Mouse (Mus musculus) layer of hippocampus, adult 9-10 months (tissue): ENCODE measurements at regions not wholly inside any gene's neighbourhood (a gene's known extent, or its start where the extent isn't known, plus 50 kb on each side); places are given as distances from the start of the nearest gene placed in this dataset.

Experiments used
- DNase-seq: peaks from one replicate; pipeline ENCODE4 v3.0.0; 2022; ENCODE audit warnings: low spot score

DNA sequence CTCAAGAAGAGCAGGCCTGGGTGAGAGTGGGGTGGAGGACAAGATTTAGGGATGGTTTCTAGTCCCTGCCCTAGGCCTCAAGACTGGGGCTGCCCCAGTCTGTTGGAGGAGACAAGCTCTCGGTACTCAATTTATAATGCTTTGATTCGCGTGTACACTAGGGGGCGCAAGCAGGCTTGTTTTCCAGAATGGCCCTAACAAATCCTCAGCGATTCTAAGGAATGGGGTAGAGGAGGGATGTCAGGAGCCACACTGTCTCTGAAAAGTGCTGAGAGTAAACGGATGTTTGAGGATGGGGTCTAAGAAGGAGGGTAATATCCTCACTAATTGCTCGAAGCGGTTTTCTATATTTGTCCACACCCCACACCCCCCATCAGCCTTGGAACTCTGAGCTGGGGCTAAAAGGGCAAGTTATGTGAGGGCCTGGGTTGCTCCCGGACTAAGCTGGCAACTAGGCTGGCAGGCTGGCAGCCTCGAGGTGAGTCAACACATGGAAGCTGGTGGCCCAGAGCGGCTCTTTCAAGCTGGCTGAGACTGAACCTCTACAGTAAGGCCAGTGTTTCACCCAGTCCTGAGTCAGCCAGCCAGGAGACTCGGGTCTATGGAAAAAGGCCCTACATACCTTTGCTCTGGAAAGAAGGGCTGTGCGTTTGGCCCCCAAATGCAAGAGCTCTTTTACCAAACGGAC lies 176.7 kb downstream of the Ttc8 start:
- peak; percentile 87 for DNase-seq

DNA sequence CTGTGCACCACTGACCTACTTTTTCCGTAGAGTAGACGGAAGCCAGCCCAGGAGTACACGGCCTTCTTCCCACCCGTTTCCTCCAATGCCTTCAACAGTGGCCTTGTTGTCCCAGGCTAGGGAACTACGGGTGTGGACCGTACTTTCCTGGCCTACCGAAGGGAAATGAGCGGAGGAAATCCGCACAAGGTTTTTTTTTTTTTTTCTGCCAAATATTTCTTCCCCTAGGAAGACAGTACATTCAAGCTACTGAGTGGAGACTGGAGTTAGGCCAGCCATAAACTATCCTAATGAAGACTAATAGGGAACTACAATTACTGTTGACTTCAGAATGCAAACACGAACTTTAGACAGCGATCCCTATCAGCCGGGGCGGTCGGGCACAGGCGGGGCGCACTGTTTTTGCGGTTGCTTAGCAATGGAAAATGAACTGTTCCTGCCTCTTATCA lies 177.3 kb downstream of the Ttc8 start:
- DNase-seq = no peak

DNA sequence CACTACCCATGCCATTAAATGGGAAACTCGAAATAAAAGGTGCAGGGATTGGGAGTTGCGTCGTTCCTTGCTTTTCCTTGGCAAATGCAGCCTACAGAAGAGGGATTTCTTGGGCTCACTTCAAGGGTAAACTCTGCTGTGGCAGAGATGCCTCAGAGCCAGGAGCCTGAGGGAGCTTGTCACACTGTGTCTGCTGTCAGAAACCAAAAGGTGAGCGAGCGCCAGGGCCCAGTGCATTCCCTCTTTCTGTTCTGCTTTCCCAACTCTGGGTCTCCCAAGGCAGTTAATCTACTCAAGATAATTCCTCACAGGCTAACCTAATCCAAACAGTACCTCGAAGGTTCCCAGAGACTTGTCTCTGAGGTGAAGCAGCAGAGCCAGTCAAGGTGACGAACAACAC lies 179.5 kb downstream of the Ttc8 start:
- no peak for DNase-seq

DNA sequence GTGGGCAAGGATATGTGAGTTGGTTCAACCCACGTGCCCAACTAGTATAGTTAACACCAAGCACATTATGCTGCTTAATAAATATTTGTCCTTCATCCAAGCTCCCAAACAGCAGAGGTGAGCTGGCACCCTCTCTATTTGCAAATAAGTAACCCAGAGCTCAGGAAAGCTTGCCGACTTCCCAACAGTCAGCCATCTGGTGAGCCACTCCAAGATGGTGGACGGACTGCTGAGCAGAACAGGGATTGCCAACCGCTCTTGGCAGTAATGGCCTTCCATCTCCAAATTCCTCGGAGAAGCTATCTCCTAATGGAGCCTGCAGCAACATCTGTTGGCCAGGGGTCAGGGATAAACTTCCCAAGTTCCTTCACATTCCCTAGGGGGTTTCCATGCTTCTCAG lies 188.2 kb downstream of the Ttc8 start:
- no peak for DNase-seq

DNA sequence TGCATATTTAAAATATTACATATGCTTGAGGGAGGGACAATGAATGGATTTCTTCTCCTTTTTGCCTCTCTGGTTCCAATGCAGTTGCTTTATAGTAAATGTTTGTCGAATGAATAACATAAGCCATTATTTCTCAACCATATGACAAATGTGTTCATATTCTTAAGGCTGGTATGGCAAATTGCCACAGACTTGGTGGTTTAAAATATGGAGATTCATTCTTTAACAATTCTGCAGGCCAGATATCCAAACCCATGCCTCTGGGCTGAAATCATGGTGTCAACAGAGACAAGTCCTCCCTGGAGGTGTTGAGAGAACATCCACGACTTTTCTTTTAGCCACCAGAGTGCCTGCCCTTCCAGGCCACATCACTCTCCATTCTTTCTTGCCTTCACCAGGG lies 193.4 kb downstream of the Ttc8 start:
- no peak for DNase-seq

DNA sequence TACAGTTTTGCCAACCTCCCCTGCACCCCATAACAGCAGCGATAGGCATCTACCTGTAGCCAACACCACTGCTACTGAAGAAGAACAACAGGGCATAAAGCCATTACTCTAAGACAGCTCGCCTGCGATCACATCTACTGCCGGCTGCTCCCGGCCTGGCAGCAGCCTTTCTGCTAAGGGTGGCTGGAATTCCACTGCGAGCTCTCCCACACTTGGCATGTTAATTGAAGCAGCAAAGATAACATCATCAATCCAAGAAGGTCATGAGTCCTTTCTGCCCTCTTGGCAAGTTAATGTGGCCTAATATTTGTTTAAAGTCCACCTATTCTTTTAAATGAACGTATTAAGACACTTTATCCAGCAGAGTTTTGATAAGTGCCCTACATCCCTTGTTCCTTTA lies 196.1 kb downstream of the Ttc8 start:
- no peak for DNase-seq

DNA sequence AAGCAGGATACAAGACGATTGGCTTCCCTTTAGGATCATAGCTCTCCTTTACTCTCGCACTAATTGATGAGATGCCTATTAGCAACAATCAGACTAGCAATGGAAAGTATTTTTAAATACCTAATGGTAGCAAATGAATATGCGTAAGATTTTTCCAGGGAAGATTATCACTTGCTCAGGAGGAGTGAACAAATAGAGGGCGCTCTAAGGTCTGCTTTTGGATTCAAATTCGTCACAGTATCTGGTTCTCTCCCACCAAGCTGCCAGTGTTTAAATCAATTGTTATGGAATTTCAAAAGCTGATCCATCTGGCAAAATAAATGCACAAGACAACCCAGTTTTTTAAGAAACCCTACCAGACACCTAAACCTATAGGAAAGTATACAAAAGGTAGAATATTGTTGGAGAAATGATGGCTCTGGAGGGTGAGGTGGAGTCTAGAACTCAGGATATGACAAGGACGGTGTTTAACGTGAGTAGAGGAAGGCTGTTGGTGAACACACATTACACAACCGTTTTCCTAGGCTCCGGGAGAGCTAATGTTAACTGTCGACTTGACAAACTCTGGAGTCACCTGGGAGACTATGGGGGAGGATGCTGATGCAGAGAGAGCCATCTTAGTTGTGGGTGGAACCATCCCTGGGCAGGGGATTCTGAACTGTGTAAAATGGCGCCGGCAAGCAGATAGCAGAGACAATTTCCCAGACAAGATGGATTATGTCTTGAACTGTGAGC lies 198.2 kb downstream of the Ttc8 start:
- DNase-seq = no peak

DNA sequence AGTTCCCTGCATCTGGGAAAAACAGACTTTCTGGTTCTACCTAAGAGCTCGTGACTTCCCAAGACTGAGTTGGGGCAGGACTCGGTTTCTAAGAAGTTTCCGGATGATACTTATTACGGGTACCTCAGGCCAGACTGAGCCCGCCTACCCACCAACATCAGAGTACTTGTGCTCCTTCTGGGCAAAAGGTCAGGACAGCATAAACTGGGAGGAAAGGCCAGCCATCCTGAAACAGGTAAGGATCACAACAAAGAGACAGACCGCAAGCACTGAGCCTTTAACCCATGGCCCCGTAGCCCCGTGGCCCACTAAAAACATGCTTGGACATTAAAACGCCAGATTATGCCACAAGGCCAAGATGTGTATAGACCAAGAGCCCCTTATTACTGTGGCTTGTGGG lies 199.6 kb downstream of the Ttc8 start:
- DNase-seq = no peak

DNA sequence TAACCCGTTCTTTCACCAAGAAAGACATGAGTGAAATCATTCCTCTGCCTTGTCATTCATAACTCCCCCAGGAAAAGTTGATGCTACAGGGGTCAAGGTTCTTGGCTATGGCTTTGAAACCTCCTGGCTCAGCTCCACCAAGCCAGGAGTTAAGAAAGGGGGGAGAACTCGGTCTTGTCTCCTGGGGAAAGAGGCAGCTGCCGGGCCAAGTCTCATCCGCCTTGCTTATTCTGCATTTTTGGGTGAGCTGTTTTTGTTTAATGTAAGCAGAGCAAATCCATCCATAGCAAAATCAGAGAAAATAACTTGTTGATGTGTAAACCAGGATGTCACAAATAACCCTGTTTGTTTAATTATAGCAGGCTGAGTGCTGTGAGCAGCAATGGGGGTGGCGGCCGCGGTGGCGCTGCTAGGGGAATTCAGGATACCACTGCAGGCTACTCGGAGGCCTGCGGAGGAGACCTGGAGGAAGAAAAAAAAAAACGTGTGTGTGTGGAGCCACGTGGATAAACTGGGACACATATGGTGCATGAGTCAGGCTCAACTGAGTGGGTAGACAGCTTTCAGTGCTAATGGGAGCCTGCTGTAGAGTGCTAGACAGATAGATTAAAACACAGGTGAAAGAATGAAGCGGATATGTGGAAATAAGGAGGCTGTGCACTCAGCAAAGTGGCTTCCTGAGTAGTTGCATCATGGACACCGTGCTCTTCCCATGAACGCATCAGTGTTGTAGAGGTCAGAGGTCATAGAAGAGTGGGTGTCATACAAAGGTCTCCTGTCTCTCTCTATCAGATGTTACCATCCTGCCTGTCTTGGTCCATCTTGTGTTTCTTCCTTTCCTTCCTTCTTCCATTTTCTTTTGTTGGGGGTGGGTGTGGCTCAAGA lies 203.5 kb downstream of the Ttc8 start:
- DNase-seq = peak; percentile 49

DNA sequence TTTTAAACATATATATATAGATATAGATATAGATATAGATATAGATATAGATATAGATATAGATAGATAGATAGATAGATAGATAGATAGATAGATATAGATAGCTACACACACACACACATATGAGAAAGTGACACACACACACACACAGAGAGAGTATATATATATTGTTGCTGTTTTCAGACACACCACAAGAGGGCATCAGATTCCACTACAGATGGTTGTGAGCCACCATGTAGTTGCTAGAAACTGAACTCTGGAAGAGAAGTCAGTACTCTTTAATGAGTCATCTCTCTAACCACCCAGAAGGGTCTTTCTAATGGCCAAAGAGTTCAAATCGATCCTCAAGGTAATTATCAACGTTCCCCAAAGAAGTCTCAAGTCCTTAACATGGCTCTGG lies 205.8 kb downstream of the Ttc8 start:
- no peak for DNase-seq
